Mouse (Mus musculus): ENCODE data around the gene Kdm4b. TPM values are rescaled to one million over a fixed set of nuclear protein-coding genes. Genes with fewer than 3 reads are reported as not detected.
A peak's percentile ranks its signal among the peaks of the same experiment; 100 is the strongest.

Gene Kdm4b
- polyA plus RNA-seq, 1 experiment from 2014 or later: 54.3 TPM

GRCm38 (mm10) chr17:56393238-56393637, 67.4 kb downstream of the Kdm4b start:
- Histone ChIP-seq H3K9ac (replicated peaks) (no peak overlapping the region), H3K4me1 (replicated peaks) (no peaks in the 10 kb centered on the region), H3K27ac (no peak overlapping the region), H3K9me3 (no peaks in the 10 kb centered on the region), H3K27me3 (no peaks in the 10 kb centered on the region), H3K4me2 (no peak overlapping the region), H3K4me3 (replicated peaks) (no peak overlapping the region), H3K36me3 (peaks cover 100% of the 10 kb centered on the region)
- ATAC-seq (ENCODE audit: insufficient number of reproducible peaks, insufficient read depth, low FRiP score, low TSS enrichment, low read depth): no peak
- 91% methylated on average over 6 of the region's 6 CpGs for WGBS

- H3K27ac ChIP-seq: no peak overlapping the region
- H3K4me2 ChIP-seq: no peak overlapping the region
- no peaks in the 10 kb centered on the region for H3K4me1 ChIP-seq (replicated peaks)
- no peaks in the 10 kb centered on the region for H3K9me3 ChIP-seq
- no peak overlapping the region for H3K4me3 ChIP-seq (replicated peaks)
- H3K36me3 ChIP-seq: peaks cover 100% of the 10 kb centered on the region
- no peak overlapping the region for H3K9ac ChIP-seq (replicated peaks)
- no peaks in the 10 kb centered on the region for H3K27me3 ChIP-seq
- WGBS: 93% methylated on average over 10 of the region's 10 CpGs
- ATAC-seq (ENCODE audit: insufficient number of reproducible peaks, insufficient read depth, low FRiP score, low TSS enrichment, low read depth): no peak
Observed at GRCm38 (mm10) chr17:56393889-56394288, 68.0 kb downstream of the Kdm4b start.

GRCm38 (mm10) chr17:56396051-56396450, 70.2 kb downstream of the Kdm4b start:
- Histone ChIP-seq H3K27me3 (no peaks in the 10 kb centered on the region), H3K4me1 (replicated peaks) (no peaks in the 10 kb centered on the region), H3K9me3 (no peaks in the 10 kb centered on the region), H3K36me3 (peaks cover 100% of the 10 kb centered on the region), H3K4me2 (no peak overlapping the region), H3K27ac (no peak overlapping the region), H3K9ac (replicated peaks) (no peak overlapping the region), H3K4me3 (replicated peaks) (no peak overlapping the region)
- no peak for ATAC-seq (ENCODE audit: insufficient number of reproducible peaks, insufficient read depth, low FRiP score, low TSS enrichment, low read depth)
- WGBS: 85% methylated on average over 6 of the region's 6 CpGs

- WGBS: 82% methylated on average over 3 of the region's 3 CpGs
- H3K36me3 ChIP-seq: peaks cover 99% of the 10 kb centered on the region
- no peaks in the 10 kb centered on the region for H3K4me1 ChIP-seq (replicated peaks)
Observed at GRCm38 (mm10) chr17:56400221-56400620, 74.4 kb downstream of the Kdm4b start.

GRCm38 (mm10) chr17:56401051-56401521, 75.2 kb downstream of the Kdm4b start:
- Histone ChIP-seq H3K9me3 (no peaks in the 10 kb centered on the region), H3K9ac (replicated peaks) (no peak overlapping the region), H3K27me3 (no peaks in the 10 kb centered on the region), H3K4me3 (replicated peaks) (no peak overlapping the region), H3K36me3 (peaks cover 92% of the 10 kb centered on the region), H3K4me2 (no peak overlapping the region), H3K4me1 (replicated peaks) (no peaks in the 10 kb centered on the region), H3K27ac (no peak overlapping the region)
- 97% methylated on average over 4 of the region's 4 CpGs for WGBS
- no peak for ATAC-seq (ENCODE audit: insufficient number of reproducible peaks, insufficient read depth, low FRiP score, low TSS enrichment, low read depth)

More at GRCm38 (mm10) chr17:56400221-56400620, 74.4 kb downstream of the Kdm4b start:
- no peak overlapping the region for H3K9ac ChIP-seq (replicated peaks)
- H3K4me3 ChIP-seq (replicated peaks): no peak overlapping the region
- no peak overlapping the region for H3K4me2 ChIP-seq
- H3K27ac ChIP-seq: no peak overlapping the region
- no peaks in the 10 kb centered on the region for H3K27me3 ChIP-seq
- no peak for ATAC-seq (ENCODE audit: insufficient number of reproducible peaks, insufficient read depth, low FRiP score, low TSS enrichment, low read depth)
- H3K9me3 ChIP-seq: no peaks in the 10 kb centered on the region

- no peak for ATAC-seq (ENCODE audit: insufficient number of reproducible peaks, insufficient read depth, low FRiP score, low TSS enrichment, low read depth)
- Histone ChIP-seq H3K4me1 (replicated peaks) (peaks cover 25% of the 10 kb centered on the region), H3K4me2 (no peak overlapping the region), H3K27ac (no peak overlapping the region), H3K9me3 (no peaks in the 10 kb centered on the region), H3K4me3 (replicated peaks) (no peak overlapping the region), H3K27me3 (no peaks in the 10 kb centered on the region), H3K9ac (replicated peaks) (no peak overlapping the region), H3K36me3 (peaks cover 56% of the 10 kb centered on the region)
- 92% methylated on average over 3 of the region's 3 CpGs for WGBS
Observed at GRCm38 (mm10) chr17:56405341-56405740, 79.5 kb downstream of the Kdm4b start.

- H3K4me1 ChIP-seq (replicated peaks): peaks cover 25% of the 10 kb centered on the region
- 84% methylated on average over 14 of the region's 14 CpGs for WGBS
- H3K4me2 ChIP-seq: no peak overlapping the region
- H3K4me3 ChIP-seq (replicated peaks): no peak overlapping the region
- no peaks in the 10 kb centered on the region for H3K27me3 ChIP-seq
- H3K36me3 ChIP-seq: peaks cover 56% of the 10 kb centered on the region
- H3K27ac ChIP-seq: peak overlapping the region; percentile 47
- no peak overlapping the region for H3K9ac ChIP-seq (replicated peaks)
- no peak for ATAC-seq (ENCODE audit: insufficient number of reproducible peaks, insufficient read depth, low FRiP score, low TSS enrichment, low read depth)
- no peaks in the 10 kb centered on the region for H3K9me3 ChIP-seq
Observed at GRCm38 (mm10) chr17:56405856-56406840, 80.3 kb downstream of the Kdm4b start.

GRCm38 (mm10) chr17:56406878-56407277, 81.0 kb downstream of the Kdm4b start:
- WGBS: 67% methylated on average over 4 of the region's 4 CpGs
- peak overlapping the region; percentile 47; the same call in 1 of the 2 replicates for H3K27ac ChIP-seq
- no peaks in the 10 kb centered on the region for H3K27me3 ChIP-seq
- no peak overlapping the region for H3K4me2 ChIP-seq
- peaks cover 56% of the 10 kb centered on the region for H3K36me3 ChIP-seq
- no peak for ATAC-seq (ENCODE audit: insufficient number of reproducible peaks, insufficient read depth, low FRiP score, low TSS enrichment, low read depth)
- no peak overlapping the region for H3K9ac ChIP-seq (replicated peaks)
- H3K4me1 ChIP-seq (replicated peaks): peaks cover 25% of the 10 kb centered on the region
- no peaks in the 10 kb centered on the region for H3K9me3 ChIP-seq
- H3K4me3 ChIP-seq (replicated peaks): no peak overlapping the region

GRCm38 (mm10) chr17:56407379-56407778, 81.5 kb downstream of the Kdm4b start:
- peaks cover 56% of the 10 kb centered on the region for H3K36me3 ChIP-seq
- no peak for ATAC-seq (ENCODE audit: insufficient number of reproducible peaks, insufficient read depth, low FRiP score, low TSS enrichment, low read depth)
- no peak overlapping the region for H3K4me3 ChIP-seq (replicated peaks)
- peak overlapping the region; percentile 50; the same call in 1 of the 2 replicates for H3K27ac ChIP-seq
- H3K27me3 ChIP-seq: no peaks in the 10 kb centered on the region
- 0 out of 2 replicates have a peak overlapping the region, but pooled peaks have one; percentile 5 for H3K9ac ChIP-seq (replicated peaks)
- WGBS: 40% methylated on average over 8 of the region's 8 CpGs
- H3K4me1 ChIP-seq (replicated peaks): peaks cover 25% of the 10 kb centered on the region
- H3K9me3 ChIP-seq: no peaks in the 10 kb centered on the region
- H3K4me2 ChIP-seq: no peak overlapping the region

GRCm38 (mm10) chr17:56408965-56409625, 83.2 kb downstream of the Kdm4b start:
- Histone ChIP-seq H3K9me3 (no peaks in the 10 kb centered on the region), H3K4me2 (no peak overlapping the region), H3K4me1 (replicated peaks) (peaks cover 25% of the 10 kb centered on the region), H3K4me3 (replicated peaks) (no peak overlapping the region), H3K27me3 (no peaks in the 10 kb centered on the region), H3K36me3 (peaks cover 57% of the 10 kb centered on the region), H3K27ac (0 out of 2 replicates have a peak overlapping the region, but pooled peaks have one; percentile 50), H3K9ac (replicated peaks) (no peak overlapping the region)
- WGBS: 57% methylated on average over 13 of the region's 13 CpGs
- no peak for ATAC-seq (ENCODE audit: insufficient number of reproducible peaks, insufficient read depth, low FRiP score, low TSS enrichment, low read depth)

- Histone ChIP-seq H3K4me1 (replicated peaks) (peaks cover 25% of the 10 kb centered on the region), H3K36me3 (peaks cover 57% of the 10 kb centered on the region), H3K4me2 (no peak overlapping the region), H3K4me3 (replicated peaks) (no peak overlapping the region), H3K27ac (no peak overlapping the region), H3K9me3 (no peaks in the 10 kb centered on the region), H3K27me3 (no peaks in the 10 kb centered on the region), H3K9ac (replicated peaks) (no peak overlapping the region)
- 27% methylated on average over 8 of the region's 8 CpGs for WGBS
- ATAC-seq (ENCODE audit: insufficient number of reproducible peaks, insufficient read depth, low FRiP score, low TSS enrichment, low read depth): peak; percentile 48; the same call in 1 of the 2 replicates
Observed at GRCm38 (mm10) chr17:56409759-56410158, 83.9 kb downstream of the Kdm4b start.
